33 mouse cellular contexts compared by ENCODE assay signal in the genomic region with DNA sequence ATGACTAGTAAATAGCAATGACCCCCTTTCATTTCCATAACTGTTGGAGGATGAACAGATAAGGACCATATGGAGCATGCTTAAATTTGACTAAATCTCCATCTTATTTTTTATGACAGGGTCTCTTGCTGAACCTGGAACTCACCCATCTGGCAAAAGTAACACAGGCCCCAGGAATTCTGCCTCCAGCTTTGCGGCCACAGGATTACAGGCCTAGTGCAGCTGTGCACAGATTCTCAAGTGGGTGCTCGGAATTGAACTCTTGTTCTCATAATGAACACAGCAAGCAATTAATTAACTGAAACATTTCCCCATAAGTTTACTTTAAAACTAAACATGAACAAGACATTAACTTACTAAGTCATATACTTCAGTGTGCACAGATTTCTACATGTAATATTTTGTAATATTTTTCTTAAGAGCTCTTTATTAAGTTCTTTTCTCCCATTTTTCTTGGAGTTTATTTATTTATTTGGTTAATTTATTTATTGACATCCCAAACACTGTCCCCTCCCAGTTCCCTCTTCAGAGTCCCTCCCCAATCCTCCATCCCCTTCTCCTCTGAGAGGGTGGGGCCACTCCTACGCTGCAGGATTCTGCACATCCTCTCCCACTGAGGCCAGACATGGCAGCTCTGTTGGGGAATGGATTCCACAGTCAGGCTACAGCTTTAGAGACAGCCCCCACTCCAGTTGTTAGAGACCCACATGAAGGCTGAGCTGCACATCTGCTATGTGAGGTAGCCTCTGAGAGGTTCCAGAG.
"Had no signal": no experiment of that assay in that cellular context is flagged by ENCODE, and none has a peak within 500 bp of the region (broad histone marks: within the 10 kb centered on the region; RNA-seq: fewer than 3 reads in every experiment).

No protein-coding gene starts in this region.

- DNase-seq: heart, adult 2 months; heart, postnatal 10 days; heart, postnatal 14 days; heart, postnatal 36 days; heart, postnatal 4 days; kidney, adult 11 months; kidney, adult 18-20 months; kidney, adult 2 months; kidney, adult 8-10 months; kidney, adult 9 months; kidney, postnatal 10 days; kidney, postnatal 14 days; kidney, postnatal 25 days; kidney, postnatal 36 days; kidney, postnatal 4 days; layer of hippocampus, adult 9-11 months; layer of hippocampus, postnatal 36 days had no signal

- H3K4me2 ChIP-seq: heart, embryonic 11.5 days; heart, embryonic 12.5 days; heart, embryonic 13.5 days; heart, embryonic 15.5 days; hindbrain, embryonic 12.5 days; hindbrain, embryonic 13.5 days; hindbrain, embryonic 14.5 days; hindbrain, embryonic 15.5 days; kidney, embryonic 15.5 days had no signal

- ATAC-seq: hindbrain, embryonic 16.5 days; hindbrain, postnatal 0 days; inflammation-experienced regulatory T-cells, adult 6 months had no signal

- H3K4me1 ChIP-seq: heart, embryonic 10.5 days; heart, embryonic 12.5 days; heart, embryonic 13.5 days; heart, embryonic 15.5 days; hindbrain, embryonic 10.5 days; hindbrain, embryonic 12.5 days; hindbrain, embryonic 13.5 days; hindbrain, embryonic 15.5 days; kidney, embryonic 15.5 days had no signal

- H3K9me3 ChIP-seq: heart, embryonic 10.5 days; heart, embryonic 12.5 days; heart, embryonic 15.5 days; hindbrain, embryonic 12.5 days; hindbrain, embryonic 15.5 days; kidney, embryonic 15.5 days had no signal

- H3K4me3 ChIP-seq: heart, adult 2 months; heart, embryonic 10.5 days; heart, embryonic 12.5 days; heart, embryonic 13.5 days; heart, embryonic 15.5 days; hindbrain, embryonic 10.5 days; hindbrain, embryonic 12.5 days; hindbrain, embryonic 13.5 days; hindbrain, embryonic 15.5 days; kidney, embryonic 15.5 days; layer of hippocampus, adult 2 months had no signal

- H3K9ac ChIP-seq: heart, embryonic 12.5 days; heart, embryonic 13.5 days; heart, embryonic 15.5 days; hindbrain, embryonic 12.5 days; hindbrain, embryonic 13.5 days; hindbrain, embryonic 14.5 days; hindbrain, embryonic 15.5 days; kidney, embryonic 15.5 days had no signal

- H3K27me3 ChIP-seq: heart, embryonic 12.5 days; heart, embryonic 13.5 days; heart, embryonic 15.5 days; hindbrain, embryonic 12.5 days; hindbrain, embryonic 13.5 days; hindbrain, embryonic 15.5 days; kidney, embryonic 15.5 days had no signal

- H3K36me3 ChIP-seq: heart, embryonic 10.5 days; heart, embryonic 15.5 days; kidney, embryonic 15.5 days had no signal

- H3K27ac ChIP-seq: heart, adult 2 months; heart, embryonic 10.5 days; heart, embryonic 13.5 days; heart, embryonic 15.5 days; hindbrain, embryonic 10.5 days; hindbrain, embryonic 12.5 days; hindbrain, embryonic 13.5 days; hindbrain, embryonic 14.5 days; hindbrain, embryonic 15.5 days; hindbrain, postnatal 0 days; kidney, embryonic 15.5 days; kidney, postnatal 0 days; layer of hippocampus, adult 2 months had no signal
